28 mouse cellular contexts compared by ENCODE assay signal in the genomic region with DNA sequence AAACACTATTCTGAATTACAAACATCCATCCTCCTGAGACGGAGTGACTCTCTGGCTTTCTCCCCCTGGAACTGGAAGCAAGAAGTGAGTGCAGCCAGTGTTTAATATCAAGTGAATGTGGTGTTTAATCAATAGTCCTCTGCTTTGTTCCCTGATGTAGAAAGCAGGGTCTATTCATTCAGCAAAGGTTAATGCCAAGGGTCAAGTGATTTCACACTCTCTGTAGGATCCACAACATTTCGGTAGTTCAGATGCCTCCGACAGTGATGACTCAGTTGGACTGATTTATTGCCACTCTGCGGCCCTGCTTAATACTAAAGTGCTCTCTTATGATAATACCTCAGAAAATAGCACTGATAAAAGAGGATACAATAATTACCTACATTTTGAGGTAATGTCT.
DNase-seq lines count a peak whose midpoint lies in the region; ATAC-seq lines count a peak whose summit lies in the region.
"Had no signal": no experiment of that assay in that cellular context is flagged by ENCODE, and none has a peak within 500 bp of the region (broad histone marks: within the 10 kb centered on the region; RNA-seq: fewer than 3 reads in every experiment).

No protein-coding gene starts in this region.

- H3K4me1 ChIP-seq in hindbrain, embryonic 10.5 days (replicated peaks), result peaks cover 17% of the 10 kb centered on the region
- H3K4me1 ChIP-seq in hindbrain, embryonic 13.5 days (replicated peaks), result peaks cover 4% of the 10 kb centered on the region; the same call in 1 of the 2 replicates
- H3K4me1 ChIP-seq in midbrain, embryonic 13.5 days (replicated peaks), result peaks cover 6% of the 10 kb centered on the region; the same call in 1 of the 2 replicates
- H3K4me1 ChIP-seq in midbrain, embryonic 15.5 days, result no peaks in the 10 kb centered on the region
- H3K4me1 ChIP-seq: embryonic facial prominence, embryonic 10.5 days; limb, embryonic 10.5 days; liver, embryonic 15.5 days; lung, embryonic 15.5 days; megakaryocyte, embryonic 14.5 days had no signal

- no peak overlapping the region for H3K9ac ChIP-seq in hindbrain, embryonic 13.5 days
- no peak overlapping the region for H3K9ac ChIP-seq in midbrain, embryonic 13.5 days (replicated peaks)
- H3K9ac ChIP-seq in midbrain, embryonic 15.5 days, result no peak overlapping the region
- H3K9ac ChIP-seq: liver, embryonic 15.5 days; lung, embryonic 15.5 days had no signal

- H3K9me3 ChIP-seq in hindbrain, embryonic 10.5 days, result no peaks in the 10 kb centered on the region
- no peaks in the 10 kb centered on the region for H3K9me3 ChIP-seq in hindbrain, embryonic 13.5 days
- H3K9me3 ChIP-seq in midbrain, embryonic 13.5 days, result no peaks in the 10 kb centered on the region
- no peaks in the 10 kb centered on the region for H3K9me3 ChIP-seq in midbrain, embryonic 15.5 days
- H3K9me3 ChIP-seq: embryonic facial prominence, embryonic 10.5 days; G1E; limb, embryonic 10.5 days; liver, embryonic 15.5 days; lung, embryonic 15.5 days; megakaryocyte, embryonic 14.5 days had no signal

- H3K4me3 ChIP-seq in hindbrain, embryonic 10.5 days, result no peak overlapping the region
- H3K4me3 ChIP-seq in hindbrain, embryonic 13.5 days, result no peak overlapping the region
- H3K4me3 ChIP-seq in midbrain, embryonic 13.5 days (replicated peaks), result no peak overlapping the region
- no peak overlapping the region for H3K4me3 ChIP-seq in midbrain, embryonic 15.5 days
- H3K4me3 ChIP-seq: embryonic facial prominence, embryonic 10.5 days; limb, embryonic 10.5 days; liver, embryonic 15.5 days; lung, embryonic 15.5 days; megakaryocyte, embryonic 14.5 days; myocyte had no signal

- peak; percentile 9 for DNase-seq in hindbrain, embryonic 10.5 days (ENCODE audit: low spot score)
- DNase-seq in embryo, embryonic 10.5 days (ENCODE audit: low spot score), result peak; percentile 78
- peak; percentile 78 for DNase-seq in mesoderm, embryonic 11.5 days (ENCODE audit: low read depth, low spot score)
- no peak for DNase-seq in gastrocnemius, adult 8-10 months (ENCODE audit: low spot score in 2 of 2)
- DNase-seq: adrenal gland, adult 8-10 months; B cell, adult 2 months; cerebellum, adult 18-20 months; cerebellum, postnatal 14 days; gastrocnemius, postnatal 10 days; kidney, adult 8-10 months; kidney, postnatal 10 days; liver; lung, postnatal 36 days; right cerebral cortex, postnatal 25 days; spleen, adult 18-20 months had no signal

- 0 out of 2 replicates have a peak overlapping the region, but pooled peaks have one; percentile 19 for H3K27ac ChIP-seq in hindbrain, embryonic 10.5 days
- H3K27ac ChIP-seq in hindbrain, embryonic 13.5 days, result no peak overlapping the region
- no peak overlapping the region for H3K27ac ChIP-seq in midbrain, embryonic 13.5 days
- no peak overlapping the region for H3K27ac ChIP-seq in midbrain, embryonic 15.5 days
- H3K27ac ChIP-seq: embryonic facial prominence, embryonic 10.5 days; limb, embryonic 10.5 days; liver, embryonic 15.5 days; lung, embryonic 15.5 days had no signal

- 27% methylated on average over 4 of the region's 4 CpGs for WGBS in hindbrain, embryonic 10.5 days
- 12% methylated on average over 4 of the region's 4 CpGs for WGBS in hindbrain, embryonic 13.5 days
- WGBS in midbrain, embryonic 13.5 days, result 9% methylated on average over 4 of the region's 4 CpGs
- 15% methylated on average over 4 of the region's 4 CpGs for WGBS in midbrain, embryonic 15.5 days

- H3K4me2 ChIP-seq in hindbrain, embryonic 13.5 days, result no peak overlapping the region
- no peak overlapping the region for H3K4me2 ChIP-seq in midbrain, embryonic 13.5 days (replicated peaks)
- H3K4me2 ChIP-seq in midbrain, embryonic 15.5 days, result no peak overlapping the region
- H3K4me2 ChIP-seq: heart, embryonic 11.5 days; liver, embryonic 15.5 days; lung, embryonic 15.5 days had no signal

- no peaks in the 10 kb centered on the region for H3K36me3 ChIP-seq in hindbrain, embryonic 10.5 days
- no peaks in the 10 kb centered on the region for H3K36me3 ChIP-seq in hindbrain, embryonic 13.5 days
- no peaks in the 10 kb centered on the region for H3K36me3 ChIP-seq in midbrain, embryonic 13.5 days
- H3K36me3 ChIP-seq in midbrain, embryonic 15.5 days (replicated peaks), result no peaks in the 10 kb centered on the region
- H3K36me3 ChIP-seq: embryonic facial prominence, embryonic 10.5 days; G1E; limb, embryonic 10.5 days; liver, embryonic 15.5 days; lung, embryonic 15.5 days had no signal

- H3K27me3 ChIP-seq in hindbrain, embryonic 10.5 days (ENCODE audit: insufficient read depth, poor library complexity, severe bottlenecking), result no peaks in the 10 kb centered on the region
- no peaks in the 10 kb centered on the region for H3K27me3 ChIP-seq in hindbrain, embryonic 13.5 days
- no peaks in the 10 kb centered on the region for H3K27me3 ChIP-seq in midbrain, embryonic 13.5 days
- no peaks in the 10 kb centered on the region for H3K27me3 ChIP-seq in midbrain, embryonic 15.5 days (replicated peaks)
- H3K27me3 ChIP-seq: CH12.LX; liver, embryonic 15.5 days; lung, embryonic 15.5 days; megakaryocyte, embryonic 14.5 days had no signal

- ATAC-seq in hindbrain, embryonic 13.5 days (ENCODE audit: low FRiP score), result no peak
- ATAC-seq in midbrain, embryonic 13.5 days, result peak; percentile 53; the same call in 1 of the 2 replicates
- ATAC-seq in midbrain, embryonic 15.5 days (replicated peaks), result no peak
- ATAC-seq: Patski had no signal

Comparison
In these comparisons a context has a peak if more than half of its experiments do, and no peak if none do; other contexts are left out.
1. DNase-seq: peak in hindbrain, embryonic 10.5 days (single experiment), embryo, embryonic 10.5 days (single experiment) and mesoderm, embryonic 11.5 days (single experiment); none in gastrocnemius, adult 8-10 months (0 of 2).